Mouse (Mus musculus): ENCODE data around the gene Exosc1. TPM values are rescaled to one million over a fixed set of nuclear protein-coding genes. Genes with fewer than 3 reads are reported as not detected.

The Exosc1 gene
- polyA plus RNA-seq, 1 experiment from 2014 or later, result 67.8 TPM

DNA sequence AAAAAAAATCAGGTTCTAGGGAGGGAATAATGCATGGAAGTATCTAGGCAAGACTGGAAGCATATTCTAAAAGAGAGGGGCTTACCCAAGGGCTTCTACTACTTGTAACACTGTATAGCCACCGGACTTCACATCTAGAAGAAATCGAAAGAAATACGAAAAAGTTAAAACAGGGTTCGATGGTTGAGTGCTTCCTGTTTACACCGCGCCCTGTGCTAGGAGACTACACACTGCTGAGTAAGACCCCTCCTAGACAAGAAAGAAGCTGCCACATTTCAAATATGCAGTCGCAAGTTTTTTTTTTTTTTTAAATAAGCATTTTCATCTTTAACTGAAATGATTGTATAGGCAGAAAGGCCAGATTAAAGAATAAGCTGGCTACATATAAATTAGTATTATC lies 36.4 kb upstream of the Exosc1 start:
- Histone ChIP-seq H3K9me3 (ENCODE audit: control insufficient read depth, low read length) (no peaks in the 10 kb centered on the region), H3K27me3 (replicated peaks; ENCODE audit: control insufficient read depth, insufficient read depth, low read length) (no peaks in the 10 kb centered on the region), H3K4me3 (ENCODE audit: low read depth, low read length) (no peak overlapping the region), H3K27ac (replicated peaks; ENCODE audit: low read depth, low read length) (no peak overlapping the region), H3K4me2 (ENCODE audit: low read depth, low read length) (no peak overlapping the region), H3K36me3 (ENCODE audit: control insufficient read depth, insufficient read depth, low read length) (peaks cover 45% of the 10 kb centered on the region), H3K9ac (ENCODE audit: low read depth, low read length) (no peak overlapping the region), H3K4me1 (ENCODE audit: control insufficient read depth, insufficient read depth, low read length) (no peaks in the 10 kb centered on the region)
- 90% methylated on average over 7 of the region's 7 CpGs for WGBS
- no peak for DNase-seq (ENCODE audit: low spot score)
- ATAC-seq (ENCODE audit: low read depth), result no peak

DNA sequence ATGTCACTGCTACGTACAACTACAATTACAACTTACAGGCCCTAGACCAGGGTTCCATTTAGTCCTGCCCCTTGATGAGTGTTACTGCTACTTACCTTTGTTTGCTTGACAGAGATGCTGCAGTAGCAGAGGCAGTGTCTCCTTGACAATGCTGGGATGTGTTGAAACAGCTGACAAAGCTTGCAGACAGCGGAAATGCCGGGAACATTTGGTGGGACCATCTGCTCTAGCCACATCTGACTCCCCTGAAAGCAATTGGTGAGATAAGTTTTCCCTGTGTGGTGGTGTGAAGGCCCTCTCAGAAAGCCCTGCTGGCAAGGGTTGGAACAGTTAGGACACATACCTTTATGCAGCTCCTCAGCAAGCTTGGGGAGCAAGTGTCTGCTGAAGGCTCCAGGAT lies 20.4 kb upstream of the Exosc1 start:
- DNase-seq (ENCODE audit: low spot score), result no peak
- Histone ChIP-seq H3K4me2 (ENCODE audit: low read depth, low read length) (no peak overlapping the region), H3K9me3 (ENCODE audit: control insufficient read depth, low read length) (no peaks in the 10 kb centered on the region), H3K36me3 (ENCODE audit: control insufficient read depth, insufficient read depth, low read length) (peaks cover 95% of the 10 kb centered on the region), H3K27ac (replicated peaks; ENCODE audit: low read depth, low read length) (no peak overlapping the region), H3K4me3 (ENCODE audit: low read depth, low read length) (no peak overlapping the region), H3K27me3 (replicated peaks; ENCODE audit: control insufficient read depth, insufficient read depth, low read length) (no peaks in the 10 kb centered on the region), H3K9ac (ENCODE audit: low read depth, low read length) (no peak overlapping the region), H3K4me1 (ENCODE audit: control insufficient read depth, insufficient read depth, low read length) (no peaks in the 10 kb centered on the region)
- ATAC-seq (ENCODE audit: low read depth), result 0 out of 2 replicates have a peak, but pooled peaks have one; percentile 18
- 89% methylated on average over 3 of the region's 3 CpGs for WGBS

DNA sequence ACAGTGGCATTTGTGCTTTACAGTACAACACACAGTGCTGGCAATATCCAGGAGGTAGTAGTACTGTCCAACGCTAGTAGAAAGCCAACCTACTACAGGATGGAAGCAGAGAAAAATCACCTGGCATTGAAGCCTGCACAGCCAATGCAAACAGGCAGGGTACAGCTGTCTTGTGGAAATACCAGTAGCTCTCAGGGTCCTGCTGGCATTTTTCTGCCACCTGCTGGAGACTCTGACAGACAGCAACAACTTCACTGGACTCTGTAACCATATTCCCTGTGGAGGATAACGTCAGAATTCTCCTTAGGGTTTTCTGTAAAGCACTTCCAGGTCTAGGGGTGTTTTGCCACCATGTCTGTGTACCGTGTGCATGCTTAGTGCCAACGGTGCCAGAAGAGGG lies 19.1 kb upstream of the Exosc1 start:
- H3K9me3 ChIP-seq (ENCODE audit: control insufficient read depth, low read length), result no peaks in the 10 kb centered on the region
- ATAC-seq (ENCODE audit: low read depth), result peak; percentile 35
- no peaks in the 10 kb centered on the region for H3K27me3 ChIP-seq (replicated peaks; ENCODE audit: control insufficient read depth, insufficient read depth, low read length)
- no peak overlapping the region for H3K27ac ChIP-seq (replicated peaks; ENCODE audit: low read depth, low read length)
- peaks cover 98% of the 10 kb centered on the region for H3K36me3 ChIP-seq (ENCODE audit: control insufficient read depth, insufficient read depth, low read length)
- DNase-seq (ENCODE audit: low spot score), result peak; percentile 53
- no peak overlapping the region for H3K9ac ChIP-seq (ENCODE audit: low read depth, low read length)
- H3K4me1 ChIP-seq (ENCODE audit: control insufficient read depth, insufficient read depth, low read length), result no peaks in the 10 kb centered on the region
- 72% methylated on average over 4 of the region's 4 CpGs for WGBS
- H3K4me2 ChIP-seq (ENCODE audit: low read depth, low read length), result no peak overlapping the region
- no peak overlapping the region for H3K4me3 ChIP-seq (ENCODE audit: low read depth, low read length)

DNA sequence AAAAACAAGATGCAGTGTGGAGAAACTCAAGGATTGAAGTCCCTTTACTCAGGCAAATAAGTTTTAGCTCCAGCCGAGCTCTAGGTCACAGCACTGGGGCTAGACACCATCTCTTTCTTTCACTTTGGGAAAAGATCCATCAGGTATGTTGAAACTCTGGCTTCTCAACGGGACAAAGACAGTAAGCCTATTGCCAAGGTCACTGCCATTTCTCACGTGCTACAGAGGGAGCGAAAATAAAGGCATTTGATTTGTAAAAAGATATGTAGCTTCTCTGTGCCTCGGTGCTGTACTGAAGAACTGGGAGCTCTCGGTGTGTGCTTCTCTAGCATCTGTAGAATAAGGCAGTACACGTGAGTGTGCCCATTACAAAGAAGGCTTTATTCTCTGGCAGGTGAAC lies 10.6 kb upstream of the Exosc1 start:
- Histone ChIP-seq H3K27ac (replicated peaks; ENCODE audit: low read depth, low read length) (no peak overlapping the region), H3K27me3 (replicated peaks; ENCODE audit: control insufficient read depth, insufficient read depth, low read length) (no peaks in the 10 kb centered on the region), H3K4me3 (ENCODE audit: low read depth, low read length) (no peak overlapping the region), H3K4me2 (ENCODE audit: low read depth, low read length) (no peak overlapping the region), H3K9me3 (ENCODE audit: control insufficient read depth, low read length) (no peaks in the 10 kb centered on the region), H3K9ac (ENCODE audit: low read depth, low read length) (no peak overlapping the region), H3K36me3 (ENCODE audit: control insufficient read depth, insufficient read depth, low read length) (peaks cover 97% of the 10 kb centered on the region), H3K4me1 (ENCODE audit: control insufficient read depth, insufficient read depth, low read length) (no peaks in the 10 kb centered on the region)
- 90% methylated on average over 7 of the region's 7 CpGs for WGBS
- ATAC-seq (ENCODE audit: low read depth) (no peak), DNase-seq (ENCODE audit: low spot score) (no peak)

DNA sequence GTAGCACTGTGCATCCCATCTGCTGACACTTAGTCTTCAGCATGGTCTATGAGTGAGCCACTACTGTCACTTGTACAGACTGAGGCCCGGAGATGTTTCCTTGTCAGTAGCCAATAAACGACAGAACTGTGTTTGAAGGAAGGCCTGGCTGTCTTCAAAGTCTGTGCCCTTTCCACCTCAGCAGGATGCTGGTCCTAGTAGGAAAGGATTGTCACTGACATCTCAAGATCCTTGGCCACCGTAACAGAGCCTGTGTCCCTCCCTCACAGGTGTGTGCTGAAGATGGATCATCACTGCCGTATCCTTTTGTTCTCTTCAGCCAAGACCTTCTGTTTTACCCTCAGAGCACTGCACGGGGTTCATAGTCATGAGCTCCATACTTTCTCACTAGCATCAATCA lies 5.3 kb upstream of the Exosc1 start:
- H3K4me1 ChIP-seq (ENCODE audit: control insufficient read depth, insufficient read depth, low read length), result peaks cover 11% of the 10 kb centered on the region
- H3K9me3 ChIP-seq (ENCODE audit: control insufficient read depth, low read length), result no peaks in the 10 kb centered on the region
- H3K36me3 ChIP-seq (ENCODE audit: control insufficient read depth, insufficient read depth, low read length), result peaks cover 68% of the 10 kb centered on the region
- no peaks in the 10 kb centered on the region for H3K27me3 ChIP-seq (replicated peaks; ENCODE audit: control insufficient read depth, insufficient read depth, low read length)
- H3K4me3 ChIP-seq (ENCODE audit: low read depth, low read length), result no peak overlapping the region
- H3K4me2 ChIP-seq (ENCODE audit: low read depth, low read length), result no peak overlapping the region
- H3K27ac ChIP-seq (replicated peaks; ENCODE audit: low read depth, low read length), result no peak overlapping the region
- 95% methylated on average over 5 of the region's 5 CpGs for WGBS
- no peak for ATAC-seq (ENCODE audit: low read depth)
- no peak for DNase-seq (ENCODE audit: low spot score)
- no peak overlapping the region for H3K9ac ChIP-seq (ENCODE audit: low read depth, low read length)

DNA sequence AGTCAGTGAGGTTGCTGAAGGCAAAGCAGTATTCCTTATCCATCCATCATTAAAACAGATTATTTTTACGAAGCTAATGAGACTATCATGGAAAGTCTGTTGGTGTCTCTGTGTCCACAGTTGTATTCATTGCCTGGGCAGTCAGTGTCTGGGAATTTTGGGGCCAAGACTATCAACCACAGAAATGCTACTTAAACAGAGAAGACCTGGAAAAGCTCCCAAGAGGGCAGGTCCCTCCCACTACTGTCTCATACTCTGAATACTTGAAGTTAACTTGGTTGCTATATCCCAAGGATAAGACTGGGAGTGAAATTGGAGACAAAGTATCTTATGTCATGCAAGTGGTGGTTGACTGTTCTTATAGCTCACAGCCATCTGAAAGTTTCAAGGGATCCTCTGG lies 2.7 kb upstream of the Exosc1 start:
- 90% methylated on average over 1 of the region's 1 CpGs for WGBS

DNA sequence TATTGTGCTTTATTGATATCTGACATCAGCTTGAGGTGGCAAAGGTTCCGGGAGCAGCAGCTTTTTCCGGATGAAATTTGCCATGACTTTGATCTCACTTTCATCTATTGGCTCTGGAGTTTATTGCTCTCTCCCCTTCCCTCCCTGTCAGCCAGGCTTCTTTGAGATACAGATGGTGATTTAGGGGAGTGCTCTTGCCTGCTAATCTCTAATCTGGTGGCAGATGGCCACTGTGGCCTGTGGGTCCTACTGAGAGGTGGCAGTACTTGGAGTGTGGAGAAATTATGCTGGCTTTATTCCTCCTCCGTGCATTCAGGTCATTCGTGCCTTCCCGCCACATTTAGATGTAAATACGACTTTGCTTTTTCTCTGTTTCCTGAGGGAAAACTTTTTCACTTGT lies 901 bp upstream of the Exosc1 start:
- DNase-seq (ENCODE audit: low spot score) (no peak), ATAC-seq (ENCODE audit: low read depth) (no peak)
- peaks cover 41% of the 10 kb centered on the region for H3K36me3 ChIP-seq (ENCODE audit: control insufficient read depth, insufficient read depth, low read length)
- 33% methylated on average over 6 of the region's 6 CpGs for WGBS
- H3K4me1 ChIP-seq (ENCODE audit: control insufficient read depth, insufficient read depth, low read length), result peaks cover 15% of the 10 kb centered on the region
- peak overlapping the region; percentile 80 for H3K4me3 ChIP-seq (ENCODE audit: low read depth, low read length)
- H3K9ac ChIP-seq (ENCODE audit: low read depth, low read length), result peak overlapping the region; percentile 85
- H3K27me3 ChIP-seq (replicated peaks; ENCODE audit: control insufficient read depth, insufficient read depth, low read length), result no peaks in the 10 kb centered on the region
- H3K27ac ChIP-seq (replicated peaks; ENCODE audit: low read depth, low read length), result no peak overlapping the region
- H3K9me3 ChIP-seq (ENCODE audit: control insufficient read depth, low read length), result no peaks in the 10 kb centered on the region
- H3K4me2 ChIP-seq (ENCODE audit: low read depth, low read length), result peak overlapping the region; percentile 63

More for the DNA sequence above, 2.7 kb upstream of the Exosc1 start:
- Histone ChIP-seq H3K9ac (ENCODE audit: low read depth, low read length) (no peak overlapping the region), H3K4me2 (ENCODE audit: low read depth, low read length) (no peak overlapping the region), H3K4me1 (ENCODE audit: control insufficient read depth, insufficient read depth, low read length) (peaks cover 15% of the 10 kb centered on the region), H3K4me3 (ENCODE audit: low read depth, low read length) (no peak overlapping the region), H3K27ac (replicated peaks; ENCODE audit: low read depth, low read length) (no peak overlapping the region), H3K36me3 (ENCODE audit: control insufficient read depth, insufficient read depth, low read length) (peaks cover 47% of the 10 kb centered on the region), H3K27me3 (replicated peaks; ENCODE audit: control insufficient read depth, insufficient read depth, low read length) (no peaks in the 10 kb centered on the region), H3K9me3 (ENCODE audit: control insufficient read depth, low read length) (no peaks in the 10 kb centered on the region)
- no peak for DNase-seq (ENCODE audit: low spot score)
- no peak for ATAC-seq (ENCODE audit: low read depth)

DNA sequence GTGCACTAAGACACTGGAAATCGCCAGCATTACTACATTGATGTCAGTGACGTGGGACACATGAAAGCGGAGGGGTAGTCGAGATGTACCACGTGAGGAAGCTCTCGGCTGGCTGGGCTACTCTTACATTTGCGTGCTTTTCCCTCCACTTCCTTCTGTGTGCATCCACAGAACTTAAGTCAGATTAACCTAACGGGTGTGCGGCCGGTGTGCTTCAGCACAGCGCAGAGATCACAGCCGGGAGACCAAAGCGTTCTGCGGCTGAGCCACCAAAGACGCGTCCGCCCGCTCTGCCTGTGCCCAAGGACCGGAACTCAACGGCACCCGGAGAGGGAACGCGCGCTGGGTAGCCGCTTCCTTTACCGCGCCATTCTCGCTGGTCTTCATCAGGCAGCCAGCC lies 537 bp downstream of the Exosc1 start:
- H3K27me3 ChIP-seq (replicated peaks; ENCODE audit: control insufficient read depth, insufficient read depth, low read length), result no peaks in the 10 kb centered on the region
- peak overlapping the region; percentile 39 for H3K27ac ChIP-seq (replicated peaks; ENCODE audit: low read depth, low read length)
- under 1% methylated on average over 12 of the region's 28 CpGs for WGBS
- H3K4me2 ChIP-seq (ENCODE audit: low read depth, low read length), result peak overlapping the region; percentile 83
- H3K36me3 ChIP-seq (ENCODE audit: control insufficient read depth, insufficient read depth, low read length), result peaks cover 31% of the 10 kb centered on the region
- ATAC-seq (ENCODE audit: low read depth), result peak; percentile 1; the same call in 1 of the 2 replicates
- peak; percentile 4 for DNase-seq (ENCODE audit: low spot score)
- H3K4me1 ChIP-seq (ENCODE audit: control insufficient read depth, insufficient read depth, low read length), result peaks cover 15% of the 10 kb centered on the region
- peak overlapping the region; percentile 78 for H3K9ac ChIP-seq (ENCODE audit: low read depth, low read length)
- no peaks in the 10 kb centered on the region for H3K9me3 ChIP-seq (ENCODE audit: control insufficient read depth, low read length)
- H3K4me3 ChIP-seq (ENCODE audit: low read depth, low read length), result peak overlapping the region; percentile 80

DNA sequence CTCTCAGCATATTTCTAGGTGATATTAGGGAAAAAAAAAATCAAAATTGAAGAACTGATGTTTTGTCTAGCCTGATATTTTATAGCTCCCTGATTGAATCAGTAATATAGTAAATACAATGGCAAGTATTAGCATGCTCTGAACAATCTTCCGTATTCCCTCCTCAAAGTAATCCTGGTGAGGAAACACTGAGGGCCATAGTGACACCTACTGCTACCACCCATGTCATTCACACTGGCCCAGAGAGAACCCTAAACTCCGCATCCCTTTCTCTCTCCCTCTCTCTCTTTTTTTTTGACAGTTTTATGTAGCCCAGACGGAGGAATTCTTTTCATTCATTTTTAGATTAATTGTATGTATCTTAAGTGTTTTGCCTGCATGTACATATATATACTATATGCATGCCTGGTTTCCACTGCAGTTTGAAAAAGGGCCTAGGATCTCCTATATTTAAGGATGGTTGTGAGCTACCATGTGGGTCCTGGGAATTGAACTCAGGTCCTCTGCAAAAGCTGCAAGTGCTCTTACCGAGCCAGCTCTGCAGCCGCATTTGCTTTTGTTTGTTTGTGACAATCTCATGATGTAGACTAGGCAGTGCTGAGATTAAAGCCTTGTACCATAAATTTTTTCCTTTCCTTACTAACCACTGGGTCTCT lies 12.7 kb downstream of the Exosc1 start:
- no peaks in the 10 kb centered on the region for H3K4me1 ChIP-seq (ENCODE audit: control insufficient read depth, insufficient read depth, low read length)
- H3K36me3 ChIP-seq (ENCODE audit: control insufficient read depth, insufficient read depth, low read length), result peaks cover 68% of the 10 kb centered on the region
- H3K27ac ChIP-seq (replicated peaks; ENCODE audit: low read depth, low read length), result no peak overlapping the region
- 77% methylated on average over 5 of the region's 5 CpGs for WGBS
- H3K9me3 ChIP-seq (ENCODE audit: control insufficient read depth, low read length), result no peaks in the 10 kb centered on the region
- ATAC-seq (ENCODE audit: low read depth), result no peak
- H3K27me3 ChIP-seq (replicated peaks; ENCODE audit: control insufficient read depth, insufficient read depth, low read length), result no peaks in the 10 kb centered on the region
- no peak overlapping the region for H3K9ac ChIP-seq (ENCODE audit: low read depth, low read length)
- H3K4me3 ChIP-seq (ENCODE audit: low read depth, low read length), result no peak overlapping the region
- no peak for DNase-seq (ENCODE audit: low spot score)
- H3K4me2 ChIP-seq (ENCODE audit: low read depth, low read length), result no peak overlapping the region

Measured in embryonic facial prominence, embryonic 14.5 days (tissue).